Mouse (Mus musculus) thymus, adult 2 months (tissue): ENCODE measurements around the gene Epsti1.

Experiments
- CTCF ChIP-seq: fragments of 200-500 bp; IDR thresholded peaks from 2 replicates; pipeline ENCODE4 v1.5.1; 2012; ENCODE audit warnings: mild to moderate bottlenecking, control low read depth, low read length, moderate library complexity, borderline replicate concordance; ENCODE audit not compliant: control insufficient read depth, poor library complexity, insufficient read depth; ENCODE audit errors: extremely low read depth
- POLR2A ChIP-seq: fragments of 200-500 bp; IDR thresholded peaks from 2 replicates; pipeline ENCODE4 v1.6.1; 2012; ENCODE audit warnings: mild to moderate bottlenecking, low read length, control low read depth, moderate library complexity; ENCODE audit not compliant: control insufficient read depth, poor library complexity, insufficient read depth; ENCODE audit errors: extremely low read depth

DNA sequence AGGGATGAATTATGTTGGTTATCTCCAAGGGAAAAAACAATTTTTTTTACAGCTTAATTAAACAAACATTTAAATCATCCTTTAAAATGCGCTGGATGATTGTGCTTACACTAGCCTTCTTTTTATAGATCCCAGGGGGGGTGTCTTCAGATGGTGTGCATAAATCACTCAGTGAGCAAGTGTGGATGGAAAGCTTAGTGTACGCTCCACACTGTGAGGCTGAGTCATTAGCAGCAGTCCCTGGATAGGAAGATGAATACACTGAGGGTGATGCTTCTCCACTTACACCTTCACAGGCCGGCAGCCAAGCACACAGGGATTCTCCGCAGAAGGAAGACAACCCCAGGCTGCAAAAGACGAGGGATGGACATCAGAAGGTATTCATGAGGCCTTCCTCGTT is 70.2 kb downstream of the Epsti1 start:
- TF ChIP-seq CTCF (no peak), POLR2A (no peak)
